Mouse (Mus musculus): Measurements from ENCODE around the gene Krtap14.

DNA sequence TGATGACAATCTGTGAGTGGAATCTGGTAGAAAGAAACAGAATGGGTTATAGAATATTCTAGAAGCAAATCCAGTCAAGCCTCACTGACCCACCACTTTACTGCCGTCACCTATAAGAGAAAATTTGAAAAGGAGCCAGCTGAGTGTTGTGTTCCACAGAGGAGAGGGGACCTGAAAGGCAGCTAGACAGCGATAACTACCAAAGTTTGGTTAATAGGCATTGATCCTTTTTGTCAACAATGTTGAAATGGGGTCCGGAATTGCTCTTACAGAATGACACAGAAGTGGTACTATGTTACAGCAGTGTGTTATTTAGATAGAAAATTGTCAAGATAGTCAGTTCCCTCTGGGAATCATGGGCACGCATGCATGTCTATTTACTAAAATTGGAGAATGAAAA, 22.6 kb upstream of the Krtap14 start:
- TF ChIP-seq EP300 (IDR thresholded peaks at IDR 0.05): no peak
- no peak for TF ChIP-seq CTCF (IDR thresholded peaks at IDR 0.05)
